Mouse (Mus musculus): ENCODE results near the gene Raf1.
A peak's percentile ranks its signal among the peaks of the same experiment; 100 is the strongest.

Raf1 gene

GRCm38 (mm10) chr6:115676452-115677128 lies at the start of gene Raf1:
TSS of gene Raf1 (minus strand) at chr6:115676635.
- DNase-seq (ENCODE audit: low read depth, low spot score) = peak; percentile 97

- DNase-seq (ENCODE audit: low read depth, low spot score) = no peak
Measured at GRCm38 (mm10) chr6:115722246-115722645, 45.8 kb upstream of the Raf1 start.

GRCm38 (mm10) chr6:115717715-115718558 lies 41.5 kb upstream of the Raf1 start:
- DNase-seq (ENCODE audit: low read depth, low spot score) = peak; percentile 94

GRCm38 (mm10) chr6:115717101-115717652 lies 40.7 kb upstream of the Raf1 start:
- DNase-seq (ENCODE audit: low read depth, low spot score) = peak; percentile 53

- DNase-seq (ENCODE audit: low read depth, low spot score) = peak; percentile 51
Measured at GRCm38 (mm10) chr6:115711261-115711660, 34.8 kb upstream of the Raf1 start.

GRCm38 (mm10) chr6:115702901-115703300 lies 26.5 kb upstream of the Raf1 start:
- DNase-seq (ENCODE audit: low read depth, low spot score) = no peak

GRCm38 (mm10) chr6:115701302-115701701 lies 24.9 kb upstream of the Raf1 start:
- peak; percentile 83 for DNase-seq (ENCODE audit: low read depth, low spot score)

GRCm38 (mm10) chr6:115700778-115701177 lies 24.3 kb upstream of the Raf1 start:
- DNase-seq (ENCODE audit: low read depth, low spot score) = no peak

- peak; percentile 86 for DNase-seq (ENCODE audit: low read depth, low spot score)
Measured at GRCm38 (mm10) chr6:115698699-115699098, 22.3 kb upstream of the Raf1 start.

- peak; percentile 98 for DNase-seq (ENCODE audit: low read depth, low spot score)
Measured at GRCm38 (mm10) chr6:115697739-115698558, 21.5 kb upstream of the Raf1 start.

GRCm38 (mm10) chr6:115696707-115697215 lies 20.3 kb upstream of the Raf1 start:
- DNase-seq (ENCODE audit: low read depth, low spot score) = peak; percentile 82

- DNase-seq (ENCODE audit: low read depth, low spot score) = no peak
Measured at GRCm38 (mm10) chr6:115695124-115695523, 18.7 kb upstream of the Raf1 start.

GRCm38 (mm10) chr6:115694441-115694842 lies 18.0 kb upstream of the Raf1 start:
- DNase-seq (ENCODE audit: low read depth, low spot score) = no peak

- peak; percentile 81 for DNase-seq (ENCODE audit: low read depth, low spot score)
Measured at GRCm38 (mm10) chr6:115692963-115693730, 16.7 kb upstream of the Raf1 start.

- no peak for DNase-seq (ENCODE audit: low read depth, low spot score)
Measured at GRCm38 (mm10) chr6:115692163-115692950, 15.9 kb upstream of the Raf1 start.

GRCm38 (mm10) chr6:115690105-115690504 lies 13.7 kb upstream of the Raf1 start:
- DNase-seq (ENCODE audit: low read depth, low spot score) = no peak

GRCm38 (mm10) chr6:115688589-115688988 lies 12.2 kb upstream of the Raf1 start:
- no peak for DNase-seq (ENCODE audit: low read depth, low spot score)

GRCm38 (mm10) chr6:115687753-115688152 lies 11.3 kb upstream of the Raf1 start:
- no peak for DNase-seq (ENCODE audit: low read depth, low spot score)

GRCm38 (mm10) chr6:115684851-115685646 lies 8.6 kb upstream of the Raf1 start:
- DNase-seq (ENCODE audit: low read depth, low spot score) = peak; percentile 99

Measured in R1 (cell line).